Mouse (Mus musculus) megakaryocyte, embryonic 14.5 days (primary cell): ENCODE results near the gene Trim47.

ENCODE experiments used
- FLI1 ChIP-seq: IDR thresholded peaks from 2 replicates; pipeline ENCODE4 v1.6.1; 2012; ENCODE audit warnings: low read length, inconsistent platforms, mixed read lengths
- GATA1 ChIP-seq: IDR thresholded peaks from 3 replicates; pipeline ENCODE4 v1.6.1; 2012; ENCODE audit warnings: mixed read lengths, low read length, inconsistent platforms, borderline replicate concordance

- TF ChIP-seq GATA1 (no peak), FLI1 (no peak)
Measured at GRCm38 (mm10) chr11:116102472-116102871, 24.5 kb downstream of the Trim47 start.
